Mouse (Mus musculus) lung, postnatal 0 days (tissue): Measurements from ENCODE around the gene Cenpf.

Experiments
- CTCF ChIP-seq: IDR thresholded peaks from 2 replicates; pipeline ENCODE4 v1.5.1; 2016; ENCODE audit warnings: antibody characterized with exemption, mild to moderate bottlenecking
- EP300 ChIP-seq: IDR thresholded peaks from 2 replicates; pipeline ENCODE4 v1.6.1; 2016; ENCODE audit warnings: antibody characterized with exemption, mild to moderate bottlenecking, control low read depth

- TF ChIP-seq CTCF (no peak), EP300 (no peak)
These were observed 79.8 kb downstream of the Cenpf start for GRCm38 (mm10) chr1:189608039-189608438.
